Mouse (Mus musculus) adrenal gland, postnatal 10 days (tissue): ENCODE results near the gene Sftpd. TPM values are rescaled to one million over a fixed set of nuclear protein-coding genes. Genes with fewer than 3 reads are reported as not detected.

ENCODE experiments used
- total RNA-seq, 2 experiments: library from RNA; stranded (reverse); gene quantifications; 2 replicates each; pipeline ENCODE4 v1.2.3; 2021

Gene Sftpd
- total RNA-seq, 2 experiments from 2014 or later, result not detected

Other genes with a start within 250 kb of the Sftpd start
- gene Tspan14, start 218.3 kb downstream of the Sftpd start, total RNA-seq, result 10 to 100 TPM; 50.0 to 53.8 TPM
- gene Fam213a, start 171.4 kb downstream of the Sftpd start, total RNA-seq, result 100 to 1,000 TPM; 230 to 232 TPM
- not detected for gene Dydc2, start 115.9 kb downstream of the Sftpd start, total RNA-seq
- not detected for gene Dydc1, start 112.2 kb downstream of the Sftpd start, total RNA-seq
- 100 to 1,000 TPM; 113 to 329 TPM for gene Mat1a, start 80.1 kb downstream of the Sftpd start, total RNA-seq
- under 1 TPM; 0.42 to 0.55 TPM for gene Sftpa1, start 53.4 kb downstream of the Sftpd start, total RNA-seq
- gene Mbl1, start 33.7 kb downstream of the Sftpd start, total RNA-seq, result 10 to 100 TPM; 13.2 to 31.6 TPM
- gene Gm2832, start 93.7 kb upstream of the Sftpd start, total RNA-seq, result under 1 TPM in 1 of 2 experiments, not detected in 1; 0.30 TPM
- not detected for gene Gm5798, start 163.5 kb upstream of the Sftpd start, total RNA-seq
- gene Gm7945, start 201.2 kb upstream of the Sftpd start, total RNA-seq, result not detected
- not detected for gene Gm6482, start 223.1 kb upstream of the Sftpd start, total RNA-seq